Mouse (Mus musculus) naive thymus-derived CD4-positive, alpha-beta T cell, adult 5 months (primary cell): ENCODE data around the gene Sub1. TPM values are rescaled to one million over a fixed set of nuclear protein-coding genes. Genes with fewer than 3 reads are reported as not detected.

Source experiments
- polyA plus RNA-seq: library from polyadenylated mRNA; unstranded; fragments of 100-300 nt; shearing (Covaris generic); gene quantifications from one replicate; pipeline ENCODE4 v1.2.1, GENCODE M21; 2017

The Sub1 gene
- 952 TPM for polyA plus RNA-seq

DNA sequence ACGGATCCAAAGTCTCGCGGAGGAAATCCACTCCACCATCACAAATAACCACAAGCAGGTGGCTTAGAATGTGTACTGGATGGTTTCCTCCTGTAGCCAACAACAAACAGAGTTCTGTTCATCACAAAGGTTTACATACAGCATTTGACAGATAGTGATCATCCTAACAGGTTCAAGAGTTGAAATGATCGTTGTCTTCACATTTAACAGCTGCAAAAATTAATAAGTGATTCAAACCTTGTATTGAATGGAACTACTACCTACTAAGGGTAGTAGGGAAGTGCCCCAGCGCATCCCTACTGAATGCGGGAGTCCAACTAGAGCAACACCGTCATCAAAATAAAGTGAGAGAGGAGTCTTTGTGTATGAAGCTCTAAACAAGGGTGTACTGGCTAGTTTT lies at the start of gene Sub1:
Gene Sub1, minus strand, starts transcription at position 101 of the 400 bp plus-strand sequence.

Other genes starting within 250 kb of the Sub1 start
- not detected for gene Npr3, start 89.7 kb downstream of the Sub1 start, polyA plus RNA-seq
- 177 TPM for gene Zfr, start 120.8 kb upstream of the Sub1 start, polyA plus RNA-seq
- gene Mtmr12, start 208.0 kb upstream of the Sub1 start, polyA plus RNA-seq = 86.6 TPM